Mouse (Mus musculus) hindbrain, embryonic 15.5 days (tissue): ENCODE measurements around the gene Map3k7. TPM values are rescaled to one million over a fixed set of nuclear protein-coding genes. Genes with fewer than 3 reads are reported as not detected.

Experiments used
- ATAC-seq: fragments of 200-750 bp; cut with Nextera tagmentation; 2 replicates; pipeline ENCODE4 v1.8.0; 2017; ENCODE audit warnings: low read depth, moderate number of reproducible peaks, moderate TSS enrichment; ENCODE audit not compliant: low FRiP score
- H3K27ac ChIP-seq: fragments of 300-500 bp; sonication (generic); replicated peaks from 2 replicates; pipeline ENCODE4 v1.5.1; 2015; ENCODE audit warnings: mild to moderate bottlenecking, inconsistent platforms
- H3K27me3 ChIP-seq: fragments of 300-500 bp; sonication (generic); 2 replicates; pipeline ENCODE4 v1.6.1; 2015; ENCODE audit warnings: control low read depth, inconsistent platforms
- H3K36me3 ChIP-seq: fragments of 300-500 bp; sonication (generic); 2 replicates; pipeline ENCODE4 v1.6.1; 2015; ENCODE audit warnings: control low read depth, inconsistent platforms
- H3K4me1 ChIP-seq: fragments of 300-500 bp; sonication (generic); replicated peaks from 2 replicates; pipeline ENCODE4 v1.6.1; 2015; ENCODE audit warnings: control low read depth, inconsistent platforms
- H3K4me2 ChIP-seq: fragments of 300-500 bp; sonication (generic); 2 replicates; pipeline ENCODE4 v1.6.1; 2015; ENCODE audit warnings: moderate library complexity, mild to moderate bottlenecking, inconsistent platforms
- H3K4me3 ChIP-seq: fragments of 300-500 bp; sonication (generic); 2 replicates; pipeline ENCODE4 v1.5.1; 2015; ENCODE audit warnings: mild to moderate bottlenecking, inconsistent platforms
- H3K9ac ChIP-seq: fragments of 300-500 bp; sonication (generic); 2 replicates; pipeline ENCODE4 v1.6.1; 2015; ENCODE audit warnings: inconsistent platforms
- H3K9me3 ChIP-seq: fragments of 300-500 bp; sonication (generic); 2 replicates; pipeline ENCODE4 v1.6.1; 2016; ENCODE audit warnings: control low read depth, inconsistent platforms
- WGBS: fragments of 180-500 bp; shearing (Covaris S2); methylation state at CpG from one replicate; pipeline ENCODE4 v1.1.7; 2015; 5-methylcytosine and 5-hydroxymethylcytosine counted together
- polyA plus RNA-seq: library from polyadenylated mRNA; unstranded; fragments of >200 nt; fragmentation: Nextera tagmentation; extraction: Ambion mirVana; gene quantifications from 2 replicates; pipeline ENCODE4 v1.2.1, GENCODE M21; 2015

Gene Map3k7
- polyA plus RNA-seq, 1 experiment from 2014 or later: 24.3 TPM

GRCm38 (mm10) chr4:32045234-32045633 is 81.3 kb downstream of the Map3k7 start:
- Histone ChIP-seq H3K4me1 (peaks cover 23% of the 10 kb centered on the region), H3K36me3 (no peaks in the 10 kb centered on the region), H3K9ac (no peak overlapping the region), H3K4me2 (no peak overlapping the region), H3K4me3 (no peak overlapping the region), H3K27ac (no peak overlapping the region), H3K9me3 (no peaks in the 10 kb centered on the region), H3K27me3 (no peaks in the 10 kb centered on the region)
- no peak for ATAC-seq
- 16% methylated on average over 5 of the region's 5 CpGs for WGBS

- peak; percentile 76 for ATAC-seq
- peak overlapping the region; percentile 27 for H3K27ac ChIP-seq
- H3K9ac ChIP-seq: no peak overlapping the region
- H3K9me3 ChIP-seq: no peaks in the 10 kb centered on the region
- H3K36me3 ChIP-seq: no peaks in the 10 kb centered on the region
- H3K27me3 ChIP-seq: no peaks in the 10 kb centered on the region
- H3K4me3 ChIP-seq: no peak overlapping the region
- H3K4me2 ChIP-seq: 0 out of 2 replicates have a peak overlapping the region, but pooled peaks have one; percentile 2
- H3K4me1 ChIP-seq: peaks cover 12% of the 10 kb centered on the region
- 29% methylated on average over 4 of the region's 4 CpGs for WGBS
Measured at GRCm38 (mm10) chr4:32049824-32050223, 85.9 kb downstream of the Map3k7 start.

- WGBS: 90% methylated on average over 14 of the region's 14 CpGs
- H3K4me1 ChIP-seq: peaks cover 18% of the 10 kb centered on the region
- H3K9ac ChIP-seq: no peak overlapping the region
- H3K27me3 ChIP-seq: no peaks in the 10 kb centered on the region
- H3K9me3 ChIP-seq: no peaks in the 10 kb centered on the region
- H3K36me3 ChIP-seq: no peaks in the 10 kb centered on the region
- H3K4me2 ChIP-seq: no peak overlapping the region
- ATAC-seq: no peak
- H3K4me3 ChIP-seq: no peak overlapping the region
- no peak overlapping the region for H3K27ac ChIP-seq
Measured at GRCm38 (mm10) chr4:32053171-32053570, 89.3 kb downstream of the Map3k7 start.

DNA sequence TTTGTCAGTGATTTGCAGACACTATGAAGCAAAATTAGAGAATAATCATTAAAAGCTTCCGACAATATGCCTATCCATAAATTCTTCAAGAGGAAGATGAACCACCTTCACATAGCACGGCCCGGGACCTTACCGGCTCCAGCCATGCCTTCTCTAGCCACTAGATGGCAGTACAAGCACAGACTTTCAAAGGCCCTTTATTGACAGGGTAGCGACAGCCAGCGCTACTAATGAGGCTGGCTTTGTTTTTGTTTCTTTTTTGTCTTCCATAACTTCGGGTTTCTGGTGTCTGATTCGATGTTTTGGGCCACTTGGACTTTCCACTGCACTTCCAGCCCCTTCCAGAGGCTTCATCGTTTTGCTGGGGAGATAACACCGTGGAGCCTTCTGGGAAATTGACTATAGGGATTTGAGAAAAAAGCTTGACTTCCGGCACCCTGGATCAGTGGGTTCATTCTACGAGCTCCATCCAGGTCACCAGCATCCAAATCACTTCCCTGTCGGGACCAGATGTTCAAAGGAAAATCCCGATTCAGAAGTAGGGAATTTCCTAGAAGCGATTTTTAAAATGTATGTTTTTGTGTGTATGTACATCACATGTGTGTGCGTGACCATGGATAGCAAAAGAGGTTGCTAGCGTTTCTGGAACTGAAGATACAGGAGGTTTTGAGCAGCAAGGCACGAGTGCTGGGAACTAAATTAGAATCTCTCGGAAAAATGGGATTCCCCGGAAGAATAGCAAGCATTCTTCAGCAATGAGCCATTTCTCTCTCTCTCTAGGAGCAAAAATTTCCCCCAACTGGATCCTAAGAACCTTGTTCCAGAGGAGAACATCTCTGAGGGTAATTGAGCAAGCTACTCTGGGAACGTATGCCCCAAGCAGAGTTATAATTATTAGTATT is 91.5 kb downstream of the Map3k7 start:
- H3K4me3 ChIP-seq: peak overlapping the region; percentile 37
- peak overlapping the region; percentile 61 for H3K4me2 ChIP-seq
- ATAC-seq: peak; percentile 91
- H3K9me3 ChIP-seq: no peaks in the 10 kb centered on the region
- peak overlapping the region; percentile 31; the same call in 1 of the 2 replicates for H3K27ac ChIP-seq
- H3K9ac ChIP-seq: peak overlapping the region; percentile 47
- WGBS: 18% methylated on average over 21 of the region's 21 CpGs
- no peaks in the 10 kb centered on the region for H3K27me3 ChIP-seq
- no peaks in the 10 kb centered on the region for H3K36me3 ChIP-seq
- H3K4me1 ChIP-seq: peaks cover 6% of the 10 kb centered on the region

DNA sequence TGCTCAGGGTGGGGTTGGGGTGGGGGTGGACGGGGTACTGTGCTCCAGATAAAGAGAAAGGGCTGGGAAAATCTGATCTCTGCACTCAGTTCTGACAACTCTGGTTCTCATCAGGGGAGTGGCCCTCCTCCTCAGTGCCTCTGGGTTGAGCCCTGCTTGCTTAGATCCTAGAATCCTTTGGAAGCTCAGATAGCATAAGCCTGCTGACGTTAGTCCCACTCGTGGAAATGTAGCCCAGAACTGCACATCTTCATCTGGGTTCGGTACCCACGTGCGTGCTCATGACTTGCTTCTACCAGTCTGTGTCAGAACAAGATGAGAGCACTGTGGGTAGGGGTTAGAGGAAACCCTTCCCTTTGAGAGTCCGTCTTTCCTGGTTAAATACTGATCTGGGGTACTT is 92.5 kb downstream of the Map3k7 start:
- Histone ChIP-seq H3K27me3 (no peaks in the 10 kb centered on the region), H3K9me3 (no peaks in the 10 kb centered on the region), H3K4me3 (no peak overlapping the region), H3K9ac (no peak overlapping the region), H3K36me3 (no peaks in the 10 kb centered on the region), H3K4me2 (no peak overlapping the region), H3K27ac (no peak overlapping the region), H3K4me1 (peaks cover 6% of the 10 kb centered on the region)
- peak; percentile 23; the same call in 1 of the 2 replicates for ATAC-seq
- WGBS: 81% methylated on average over 7 of the region's 7 CpGs

GRCm38 (mm10) chr4:32057102-32057501 is 93.2 kb downstream of the Map3k7 start:
- Histone ChIP-seq H3K9me3 (no peaks in the 10 kb centered on the region), H3K27ac (no peak overlapping the region), H3K36me3 (no peaks in the 10 kb centered on the region), H3K4me3 (no peak overlapping the region), H3K4me1 (peaks cover 6% of the 10 kb centered on the region), H3K4me2 (no peak overlapping the region), H3K27me3 (no peaks in the 10 kb centered on the region), H3K9ac (no peak overlapping the region)
- 60% methylated on average over 5 of the region's 5 CpGs for WGBS
- peak; percentile 65; the same call in 1 of the 2 replicates for ATAC-seq

DNA sequence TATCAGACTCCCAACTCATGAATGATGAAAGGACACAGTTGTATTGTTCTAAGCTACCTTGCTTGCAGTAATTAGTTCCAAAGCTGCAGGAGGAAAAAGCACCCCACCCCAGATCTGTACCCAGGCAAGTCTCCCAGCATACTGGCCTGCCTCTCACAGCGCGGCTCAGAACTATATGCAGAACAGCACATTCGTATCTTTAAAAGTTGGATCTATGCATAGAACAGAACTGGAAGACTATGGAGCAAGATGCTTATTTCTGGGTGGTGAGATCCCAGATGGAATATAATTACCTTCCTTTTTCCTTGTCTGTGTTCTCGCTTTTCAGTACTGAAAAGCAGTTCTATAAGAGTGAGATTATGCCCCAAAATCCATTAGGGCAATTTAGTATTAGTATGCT is 96.8 kb downstream of the Map3k7 start:
- Histone ChIP-seq H3K4me1 (peaks cover 1% of the 10 kb centered on the region), H3K4me2 (no peak overlapping the region), H3K4me3 (no peak overlapping the region), H3K27me3 (no peaks in the 10 kb centered on the region), H3K27ac (no peak overlapping the region), H3K9ac (no peak overlapping the region), H3K36me3 (no peaks in the 10 kb centered on the region), H3K9me3 (no peaks in the 10 kb centered on the region)
- 91% methylated on average over 4 of the region's 4 CpGs for WGBS
- no peak for ATAC-seq

GRCm38 (mm10) chr4:32062381-32063059 is 98.6 kb downstream of the Map3k7 start:
- ATAC-seq: no peak; the same call in 1 of the 2 replicates
- H3K9ac ChIP-seq: no peak overlapping the region

GRCm38 (mm10) chr4:32063291-32063690 is 99.4 kb downstream of the Map3k7 start:
- Histone ChIP-seq H3K9ac (no peak overlapping the region), H3K4me3 (no peak overlapping the region), H3K36me3 (no peaks in the 10 kb centered on the region), H3K4me2 (no peak overlapping the region), H3K27me3 (no peaks in the 10 kb centered on the region), H3K9me3 (no peaks in the 10 kb centered on the region), H3K27ac (no peak overlapping the region), H3K4me1 (no peaks in the 10 kb centered on the region)
- ATAC-seq: no peak
- WGBS: 85% methylated on average over 3 of the region's 3 CpGs

More at GRCm38 (mm10) chr4:32062381-32063059, 98.6 kb downstream of the Map3k7 start:
- no peaks in the 10 kb centered on the region for H3K36me3 ChIP-seq
- H3K4me1 ChIP-seq: no peaks in the 10 kb centered on the region
- H3K4me2 ChIP-seq: no peak overlapping the region
- no peak overlapping the region for H3K4me3 ChIP-seq
- no peaks in the 10 kb centered on the region for H3K9me3 ChIP-seq
- no peaks in the 10 kb centered on the region for H3K27me3 ChIP-seq
- WGBS: 65% methylated on average over 4 of the region's 4 CpGs
- H3K27ac ChIP-seq: no peak overlapping the region
